Mouse (Mus musculus) CD4-positive naive resting alpha-beta T cell, adult 57 days (primary cell): Measurements from ENCODE around the gene Epsti1. TPM values are rescaled to one million over a fixed set of nuclear protein-coding genes. Genes with fewer than 3 reads are reported as not detected.

Experiments used
- total RNA-seq: library from RNA; stranded (reverse); gene quantifications from one replicate; pipeline ENCODE4 v1.2.4, GENCODE M21; 2023

Epsti1 gene
- 39.3 TPM for total RNA-seq

DNA sequence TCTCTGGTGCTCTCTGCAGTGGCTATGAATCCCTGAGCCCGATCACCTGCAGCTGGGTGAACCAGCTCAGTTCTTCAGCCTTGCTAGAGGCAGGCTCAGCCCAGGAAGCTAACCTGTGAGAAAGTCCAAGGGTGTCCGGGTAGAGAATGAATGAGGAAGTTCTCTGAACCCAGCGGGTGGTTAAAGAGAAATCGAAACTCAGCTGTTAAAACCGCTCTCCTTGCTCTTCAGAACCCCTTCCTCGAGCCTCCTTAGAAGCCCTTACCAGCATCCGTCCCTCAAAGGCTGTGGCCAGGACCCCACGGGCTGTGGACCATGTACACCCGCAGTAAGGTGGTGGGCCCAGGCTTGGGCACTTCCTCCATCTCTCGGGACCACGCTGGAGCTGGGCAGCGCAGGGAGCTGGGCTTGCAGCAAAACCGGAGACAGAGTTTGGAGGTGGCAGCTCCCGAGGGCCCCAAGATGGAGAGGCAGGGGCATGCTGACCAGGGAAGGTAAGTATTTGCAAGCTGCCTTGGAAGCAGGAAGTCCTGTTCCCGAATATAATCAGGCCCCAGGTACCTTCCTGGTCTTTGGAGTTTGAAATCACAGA, at the start of gene Epsti1:
Gene Epsti1, plus strand, starts transcription at position 69 of the 592 bp plus-strand sequence.

DNA sequence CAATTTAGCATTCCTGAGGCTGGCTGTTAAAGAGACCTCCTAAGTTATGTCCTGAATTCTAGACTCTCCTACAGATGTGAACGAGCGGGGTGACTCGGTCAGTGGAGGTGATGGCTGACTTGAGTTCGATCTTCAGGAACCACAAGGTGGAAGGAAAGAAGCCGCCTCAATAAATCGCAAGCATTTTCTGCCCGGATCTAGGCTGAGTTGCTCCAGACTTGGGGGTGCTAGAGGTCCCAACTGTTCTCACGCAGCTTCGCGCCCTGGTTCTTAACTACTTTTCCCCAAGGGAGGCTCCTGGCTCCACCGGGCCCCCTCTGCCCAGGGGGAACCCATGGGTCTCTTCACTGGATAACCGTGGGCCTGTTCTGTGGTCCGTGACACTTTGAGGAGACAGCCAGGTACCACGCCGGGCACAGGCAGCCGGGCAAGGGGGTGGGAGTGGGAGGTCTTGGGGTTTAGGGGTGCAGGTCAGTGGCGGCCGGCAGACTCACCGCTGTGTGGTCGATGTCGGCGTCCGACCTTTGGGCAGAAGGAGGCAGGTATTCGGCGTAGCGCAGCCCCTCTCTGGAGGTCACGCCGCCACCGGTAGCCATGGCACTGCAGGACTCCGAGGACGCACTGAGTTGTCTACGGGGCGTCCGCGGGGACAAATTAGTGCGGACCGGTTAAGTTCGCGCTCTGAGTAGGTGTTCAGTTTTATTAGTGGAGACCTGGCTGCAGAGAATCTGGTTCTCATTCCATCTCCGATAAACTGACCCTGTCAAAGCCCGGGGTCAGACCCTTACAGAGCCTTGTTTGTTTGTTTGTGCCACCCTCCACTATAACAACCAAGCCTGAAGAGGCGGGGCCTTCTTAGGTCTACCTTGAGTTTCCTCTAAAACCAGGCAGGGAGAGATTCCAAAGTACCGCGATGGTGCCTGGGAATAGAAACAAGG, 29.5 kb upstream of the Epsti1 start, which contains the start of gene Dnajc15:
Gene Dnajc15, minus strand, starts transcription at position 822 of the 938 bp plus-strand sequence.

Other genes starting within 250 kb of the Epsti1 start
- gene Dnajc15, start 29.1 kb upstream of the Epsti1 start, total RNA-seq: 40.8 TPM
- gene Fam216b, start 184.8 kb downstream of the Epsti1 start, total RNA-seq: not detected